Mouse (Mus musculus): ENCODE measurements at regions not wholly inside any gene's neighbourhood (a gene's known extent, or its start where the extent isn't known, plus 50 kb on each side); places are given as distances from the start of the nearest gene placed in this dataset.
A peak's percentile ranks its signal among the peaks of the same experiment; 100 is the strongest.

DNA sequence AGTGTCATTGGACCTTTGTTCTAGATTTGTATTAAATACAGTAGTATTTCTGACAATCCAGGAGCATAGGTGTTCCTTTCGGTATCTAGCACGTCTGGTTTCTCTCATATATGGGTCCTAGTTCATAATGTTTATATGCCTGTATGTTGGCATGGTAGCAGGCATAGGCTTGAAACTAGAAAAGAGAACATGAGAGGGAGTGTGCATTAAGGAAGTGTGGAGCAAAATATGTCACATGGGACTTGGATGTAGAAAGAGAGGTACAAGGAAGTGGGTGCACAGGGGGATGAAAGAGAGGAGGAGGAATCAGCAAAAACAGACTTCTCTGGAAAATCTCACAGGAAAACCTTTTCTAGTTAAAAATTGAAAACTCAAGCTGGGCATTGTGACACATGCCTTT lies 176.2 kb upstream of the Trpm3 start:
- no peak overlapping the region for H3K9ac ChIP-seq
- H3K27ac ChIP-seq, result no peak overlapping the region
- H3K27me3 ChIP-seq, result no peaks in the 10 kb centered on the region
- no peak for ATAC-seq (ENCODE audit: insufficient number of reproducible peaks, low FRiP score, low TSS enrichment, low read depth)
- H3K9me3 ChIP-seq, result no peaks in the 10 kb centered on the region
- no peak overlapping the region for H3K4me2 ChIP-seq
- no peaks in the 10 kb centered on the region for H3K36me3 ChIP-seq
- WGBS, result 90% methylated on average over 2 of the region's 2 CpGs
- no peak overlapping the region for H3K4me3 ChIP-seq
- no peaks in the 10 kb centered on the region for H3K4me1 ChIP-seq

DNA sequence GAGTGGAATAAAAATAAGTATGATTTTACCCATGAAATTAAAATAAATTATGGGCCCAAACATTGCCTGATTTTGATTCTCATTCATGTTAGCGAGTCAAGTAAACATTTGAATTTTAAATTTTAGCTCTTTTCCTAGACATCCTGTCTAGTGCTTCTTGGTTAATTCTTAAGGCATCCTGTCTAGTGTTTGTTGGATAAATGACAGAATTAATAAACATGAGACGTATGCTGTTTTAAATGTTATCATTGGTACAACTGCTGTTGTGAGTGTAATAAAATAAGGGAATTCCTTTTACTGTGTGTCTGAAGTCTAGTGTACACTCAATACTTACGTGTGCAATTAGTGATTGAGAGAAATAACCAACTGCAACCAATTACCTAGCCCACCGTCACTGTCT lies 149.0 kb upstream of the Trpm3 start:
- no peak for ATAC-seq (ENCODE audit: insufficient number of reproducible peaks, low FRiP score, low TSS enrichment, low read depth)

DNA sequence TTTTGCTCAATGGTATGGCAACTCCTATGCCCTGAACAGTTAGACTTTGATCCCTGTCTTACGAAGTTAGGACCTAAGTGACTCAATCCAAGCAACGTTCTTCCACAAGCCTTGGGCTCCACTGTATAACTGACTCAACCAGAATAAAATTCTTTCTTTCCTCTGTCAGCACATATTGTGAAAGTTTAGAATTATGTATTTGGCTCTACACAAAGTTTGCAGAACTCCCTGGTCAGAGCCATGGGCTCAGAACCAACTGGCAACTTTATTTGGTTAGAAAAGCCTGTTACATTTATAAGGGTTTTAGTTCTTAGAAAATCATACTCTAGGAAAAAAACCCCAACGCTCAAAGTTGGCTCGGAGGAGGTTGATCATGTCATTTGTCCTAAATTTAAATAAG lies 147.9 kb upstream of the Trpm3 start:
- ATAC-seq (ENCODE audit: insufficient number of reproducible peaks, low FRiP score, low TSS enrichment, low read depth), result peak; percentile 74; the same call in 1 of the 2 replicates
- Histone ChIP-seq H3K36me3 (no peaks in the 10 kb centered on the region), H3K9ac (no peak overlapping the region), H3K27me3 (no peaks in the 10 kb centered on the region), H3K4me2 (no peak overlapping the region), H3K4me1 (peaks cover 3% of the 10 kb centered on the region; the same call in 1 of the 2 replicates), H3K27ac (0 out of 2 replicates have a peak overlapping the region, but pooled peaks have one; percentile 3), H3K9me3 (no peaks in the 10 kb centered on the region), H3K4me3 (no peak overlapping the region)
- 55% methylated on average over 4 of the region's 4 CpGs for WGBS

More for the DNA sequence above, 149.0 kb upstream of the Trpm3 start:
- Histone ChIP-seq H3K27me3 (no peaks in the 10 kb centered on the region), H3K4me1 (peaks cover 3% of the 10 kb centered on the region; the same call in 1 of the 2 replicates), H3K27ac (no peak overlapping the region), H3K4me3 (no peak overlapping the region), H3K4me2 (no peak overlapping the region), H3K9me3 (no peaks in the 10 kb centered on the region), H3K36me3 (no peaks in the 10 kb centered on the region), H3K9ac (no peak overlapping the region)
- WGBS, result 72% methylated on average over 4 of the region's 4 CpGs

DNA sequence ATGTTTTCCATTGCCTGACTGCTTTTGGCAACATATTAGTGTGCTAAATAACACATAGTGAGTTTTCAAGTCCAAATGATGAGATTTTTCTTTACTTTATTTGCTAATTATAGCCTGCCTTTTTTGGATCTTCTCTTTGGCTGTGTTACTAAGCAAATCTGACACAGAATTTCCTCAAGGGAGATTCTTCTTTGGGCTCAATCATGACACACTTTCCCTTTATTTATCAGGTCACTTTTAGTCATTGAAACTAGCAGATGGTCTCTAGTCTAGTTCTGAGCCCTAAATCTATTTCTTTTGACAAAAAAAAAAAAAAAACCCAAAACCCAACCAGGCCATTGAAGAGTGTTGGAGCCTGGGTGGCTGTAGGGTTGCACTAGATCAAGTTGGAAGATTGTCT lies 147.4 kb upstream of the Trpm3 start:
- H3K9ac ChIP-seq, result no peak overlapping the region
- no peaks in the 10 kb centered on the region for H3K27me3 ChIP-seq
- H3K9me3 ChIP-seq, result no peaks in the 10 kb centered on the region
- no peak overlapping the region for H3K4me2 ChIP-seq
- peaks cover 3% of the 10 kb centered on the region; the same call in 1 of the 2 replicates for H3K4me1 ChIP-seq
- no peak for ATAC-seq (ENCODE audit: insufficient number of reproducible peaks, low FRiP score, low TSS enrichment, low read depth)
- H3K27ac ChIP-seq, result no peak overlapping the region
- H3K4me3 ChIP-seq, result no peak overlapping the region
- no peaks in the 10 kb centered on the region for H3K36me3 ChIP-seq

DNA sequence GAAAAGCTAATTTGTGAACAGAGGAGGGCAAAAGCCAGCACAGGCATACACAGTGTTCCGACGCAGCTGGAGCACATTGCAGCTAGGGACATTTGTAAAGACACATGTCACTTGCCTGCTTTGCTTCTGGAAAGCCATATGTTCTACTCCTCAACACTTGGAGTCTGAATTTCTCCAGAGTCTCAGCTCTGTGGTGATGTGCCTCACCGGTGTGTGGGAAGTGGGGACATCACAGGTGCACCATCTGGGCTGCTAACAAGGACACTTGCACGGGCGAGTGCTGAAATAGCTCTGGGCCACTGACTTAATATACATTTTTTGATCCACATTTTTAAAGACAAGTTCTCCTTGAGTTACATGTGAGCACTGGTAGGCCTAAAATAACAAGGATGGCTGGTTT lies 139.2 kb upstream of the Trpm3 start:
- no peaks in the 10 kb centered on the region for H3K9me3 ChIP-seq
- no peak overlapping the region for H3K4me3 ChIP-seq
- H3K9ac ChIP-seq, result no peak overlapping the region
- H3K36me3 ChIP-seq, result no peaks in the 10 kb centered on the region
- 62% methylated on average over 5 of the region's 5 CpGs for WGBS
- H3K27me3 ChIP-seq, result no peaks in the 10 kb centered on the region
- no peaks in the 10 kb centered on the region for H3K4me1 ChIP-seq
- ATAC-seq (ENCODE audit: insufficient number of reproducible peaks, low FRiP score, low TSS enrichment, low read depth), result no peak
- no peak overlapping the region for H3K4me2 ChIP-seq
- H3K27ac ChIP-seq, result no peak overlapping the region

DNA sequence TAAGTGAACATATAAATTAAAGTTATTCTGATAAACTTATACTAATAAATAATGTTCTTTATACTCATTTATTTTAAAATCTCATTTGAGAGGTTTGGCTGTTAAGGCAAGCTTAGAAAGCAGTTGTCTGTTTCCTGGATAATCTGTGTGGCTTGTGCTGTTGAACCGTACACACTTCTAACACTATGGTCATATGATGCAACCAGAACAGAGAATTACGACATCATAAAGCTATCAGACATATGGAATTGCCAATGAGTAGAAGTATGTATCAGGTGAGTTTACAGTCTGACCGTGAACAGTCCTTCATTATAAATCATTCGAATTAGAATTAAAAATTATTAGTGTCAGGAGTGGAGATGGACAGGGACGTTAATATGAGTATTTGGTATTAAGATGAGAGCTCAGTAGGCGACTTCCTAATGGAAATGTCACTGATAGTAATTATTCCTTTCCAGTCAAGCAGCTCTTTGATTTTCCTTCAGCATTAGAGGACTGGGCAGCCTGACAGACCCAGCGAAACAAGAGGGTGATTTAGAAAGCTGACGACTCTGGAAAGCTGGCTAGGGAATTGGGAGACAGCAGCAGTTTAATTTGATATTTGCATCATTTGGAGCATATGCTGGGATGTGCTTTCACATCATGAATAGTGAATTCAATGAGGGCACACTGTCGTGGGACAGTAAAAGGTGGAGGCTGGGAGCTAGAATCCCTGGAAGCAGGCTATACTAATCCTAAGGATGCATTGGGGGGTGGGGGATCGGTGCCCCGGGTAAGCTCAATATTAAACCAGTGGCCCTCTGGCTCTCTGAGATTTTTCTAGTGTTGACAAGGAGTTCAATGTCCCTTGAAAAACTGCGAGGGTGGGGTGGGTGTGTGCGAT lies 130.6 kb upstream of the Trpm3 start:
- no peak for ATAC-seq (ENCODE audit: insufficient number of reproducible peaks, low FRiP score, low TSS enrichment, low read depth)
- H3K4me1 ChIP-seq, result no peaks in the 10 kb centered on the region
- no peak overlapping the region for H3K4me3 ChIP-seq
- H3K27me3 ChIP-seq, result no peaks in the 10 kb centered on the region
- no peaks in the 10 kb centered on the region for H3K36me3 ChIP-seq
- no peak overlapping the region for H3K9ac ChIP-seq
- WGBS, result 81% methylated on average over 13 of the region's 13 CpGs
- H3K9me3 ChIP-seq, result no peaks in the 10 kb centered on the region
- H3K4me2 ChIP-seq, result no peak overlapping the region
- H3K27ac ChIP-seq, result no peak overlapping the region

DNA sequence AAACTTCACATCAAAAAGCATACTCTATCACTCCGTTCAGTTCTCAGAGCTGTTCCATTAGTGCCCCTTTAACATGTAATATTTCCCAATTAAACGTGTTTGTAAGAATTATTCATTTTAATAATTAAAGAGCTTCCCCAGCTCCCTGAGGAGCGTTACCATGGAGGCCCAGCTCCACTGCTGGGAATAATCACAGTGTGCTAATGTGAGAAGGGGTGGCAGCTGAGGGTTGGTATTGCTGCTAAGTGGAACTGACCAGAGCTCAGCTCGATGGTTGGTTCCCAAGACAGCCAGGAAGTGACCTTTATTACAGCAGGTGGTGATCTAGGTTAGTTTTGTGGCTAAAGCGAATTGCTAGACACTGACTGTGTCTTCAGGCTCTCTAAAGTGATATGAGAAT lies 128.6 kb upstream of the Trpm3 start:
- Histone ChIP-seq H3K27me3 (no peaks in the 10 kb centered on the region), H3K27ac (no peak overlapping the region), H3K4me1 (no peaks in the 10 kb centered on the region), H3K9ac (no peak overlapping the region), H3K36me3 (no peaks in the 10 kb centered on the region), H3K9me3 (no peaks in the 10 kb centered on the region), H3K4me3 (no peak overlapping the region), H3K4me2 (no peak overlapping the region)
- ATAC-seq (ENCODE audit: insufficient number of reproducible peaks, low FRiP score, low TSS enrichment, low read depth), result no peak
- WGBS, result 74% methylated on average over 5 of the region's 5 CpGs

DNA sequence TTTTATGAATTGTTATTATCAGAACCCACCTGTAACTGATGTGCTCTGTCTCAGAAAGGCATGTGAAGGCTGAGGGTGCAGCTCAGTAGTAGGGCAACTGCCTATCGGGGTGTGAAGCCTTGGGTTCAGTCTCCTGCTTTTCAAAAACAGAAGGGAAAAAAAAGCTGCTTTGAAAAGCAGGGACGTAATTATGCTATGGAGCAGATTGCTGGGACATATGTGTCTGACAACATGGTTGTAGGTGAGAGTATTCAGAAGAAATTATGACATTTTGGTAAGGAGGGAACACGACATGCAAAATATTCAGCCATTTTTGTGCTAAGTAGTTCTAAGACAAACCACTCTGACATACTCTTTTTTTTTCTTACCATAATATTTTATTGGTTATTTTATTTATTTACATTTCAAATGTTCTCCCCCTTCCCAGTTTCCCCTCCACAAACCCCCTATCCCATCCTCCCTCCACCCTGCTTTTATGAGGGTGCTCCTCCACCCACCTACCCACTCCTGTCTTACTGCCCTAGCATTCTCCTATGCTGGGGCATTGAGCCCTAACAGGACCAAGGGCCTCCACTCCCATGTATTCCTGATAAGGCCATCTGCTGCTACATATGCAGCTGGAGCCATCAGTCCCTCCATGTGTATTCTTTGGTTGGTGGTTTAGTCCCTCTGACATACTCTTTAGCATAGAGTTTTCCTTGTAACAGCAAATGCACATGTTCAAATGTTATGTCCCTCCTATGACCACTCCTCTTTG lies 122.8 kb upstream of the Trpm3 start:
- no peak overlapping the region for H3K27ac ChIP-seq
- no peak overlapping the region for H3K4me3 ChIP-seq
- no peaks in the 10 kb centered on the region for H3K9me3 ChIP-seq
- H3K4me2 ChIP-seq, result no peak overlapping the region
- no peaks in the 10 kb centered on the region for H3K4me1 ChIP-seq
- no peaks in the 10 kb centered on the region for H3K27me3 ChIP-seq
- ATAC-seq (ENCODE audit: insufficient number of reproducible peaks, low FRiP score, low TSS enrichment, low read depth), result no peak
- WGBS, result 86% methylated on average over 3 of the region's 3 CpGs
- H3K36me3 ChIP-seq, result no peaks in the 10 kb centered on the region
- no peak overlapping the region for H3K9ac ChIP-seq

DNA sequence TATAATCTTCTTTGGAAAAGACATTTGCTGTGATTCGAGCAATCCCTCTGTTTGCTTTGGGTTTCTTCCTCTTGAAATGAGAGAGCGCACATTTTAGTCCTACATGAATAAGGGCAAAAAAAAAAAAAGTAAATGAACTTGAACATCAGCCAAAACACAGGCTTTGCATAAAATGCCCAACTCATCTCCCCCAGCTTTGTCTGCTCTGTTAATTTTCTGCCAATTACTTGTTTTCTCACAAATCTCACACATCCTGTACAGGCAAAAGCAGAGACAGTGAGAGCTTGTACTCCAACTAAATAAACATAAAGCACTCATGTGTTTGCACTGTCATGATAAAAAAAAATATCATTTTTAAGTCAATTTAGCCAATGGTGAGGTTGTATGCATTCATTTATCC lies 121.4 kb upstream of the Trpm3 start:
- no peak overlapping the region for H3K4me2 ChIP-seq
- no peaks in the 10 kb centered on the region for H3K4me1 ChIP-seq
- no peak overlapping the region for H3K9ac ChIP-seq
- 87% methylated on average over 2 of the region's 2 CpGs for WGBS
- no peak overlapping the region for H3K27ac ChIP-seq
- no peaks in the 10 kb centered on the region for H3K36me3 ChIP-seq
- H3K9me3 ChIP-seq, result no peaks in the 10 kb centered on the region
- H3K27me3 ChIP-seq, result no peaks in the 10 kb centered on the region
- H3K4me3 ChIP-seq, result no peak overlapping the region
- ATAC-seq (ENCODE audit: insufficient number of reproducible peaks, low FRiP score, low TSS enrichment, low read depth), result no peak

DNA sequence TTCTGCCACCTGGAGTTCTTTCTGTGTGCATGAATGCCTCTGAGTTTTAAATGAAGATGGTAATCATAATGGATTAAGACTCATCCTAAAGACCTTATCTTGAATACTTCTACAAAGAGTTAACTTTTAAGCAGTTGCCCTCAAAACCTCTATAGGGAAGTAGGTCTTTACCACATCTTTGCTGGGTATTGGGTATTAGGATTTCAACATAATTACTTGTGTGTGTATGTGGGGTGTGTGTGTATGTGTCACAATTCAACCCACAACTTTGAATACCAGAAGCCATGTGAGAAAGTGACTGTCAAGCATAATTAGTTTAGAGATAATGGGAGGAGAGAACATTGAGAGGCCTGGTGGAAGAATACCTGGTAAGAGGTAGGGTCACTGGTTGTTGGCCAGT lies 111.3 kb upstream of the Trpm3 start:
- Histone ChIP-seq H3K27me3 (no peaks in the 10 kb centered on the region), H3K4me3 (no peak overlapping the region), H3K9ac (no peak overlapping the region), H3K36me3 (no peaks in the 10 kb centered on the region), H3K27ac (no peak overlapping the region), H3K9me3 (no peaks in the 10 kb centered on the region), H3K4me1 (no peaks in the 10 kb centered on the region), H3K4me2 (no peak overlapping the region)
- no peak for ATAC-seq (ENCODE audit: insufficient number of reproducible peaks, low FRiP score, low TSS enrichment, low read depth)

DNA sequence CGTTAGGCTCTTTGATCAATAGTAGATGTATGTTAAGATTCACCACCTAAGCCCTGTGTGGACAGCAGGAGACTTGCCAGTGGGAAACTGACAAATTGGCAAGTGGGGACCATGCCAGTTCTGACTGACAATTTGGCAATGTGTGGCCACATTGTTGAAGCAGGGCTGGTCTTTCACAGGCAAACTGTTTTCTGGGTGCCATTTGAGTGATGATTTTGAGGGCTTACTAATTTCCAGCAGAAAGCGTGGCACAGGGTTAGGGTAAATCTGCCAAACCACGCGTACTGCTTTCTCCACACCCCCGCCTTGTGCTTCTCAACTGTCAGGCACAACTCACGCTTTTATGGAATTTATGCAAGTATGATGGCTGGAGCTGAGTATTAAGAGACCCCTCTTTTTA lies 91.2 kb upstream of the Trpm3 start:
- no peaks in the 10 kb centered on the region for H3K9me3 ChIP-seq
- 73% methylated on average over 6 of the region's 6 CpGs for WGBS
- ATAC-seq (ENCODE audit: insufficient number of reproducible peaks, low FRiP score, low TSS enrichment, low read depth), result no peak
- H3K27me3 ChIP-seq, result no peaks in the 10 kb centered on the region
- no peaks in the 10 kb centered on the region for H3K36me3 ChIP-seq
- no peak overlapping the region for H3K9ac ChIP-seq
- no peak overlapping the region for H3K27ac ChIP-seq
- no peak overlapping the region for H3K4me2 ChIP-seq
- H3K4me3 ChIP-seq, result no peak overlapping the region
- H3K4me1 ChIP-seq, result no peaks in the 10 kb centered on the region

DNA sequence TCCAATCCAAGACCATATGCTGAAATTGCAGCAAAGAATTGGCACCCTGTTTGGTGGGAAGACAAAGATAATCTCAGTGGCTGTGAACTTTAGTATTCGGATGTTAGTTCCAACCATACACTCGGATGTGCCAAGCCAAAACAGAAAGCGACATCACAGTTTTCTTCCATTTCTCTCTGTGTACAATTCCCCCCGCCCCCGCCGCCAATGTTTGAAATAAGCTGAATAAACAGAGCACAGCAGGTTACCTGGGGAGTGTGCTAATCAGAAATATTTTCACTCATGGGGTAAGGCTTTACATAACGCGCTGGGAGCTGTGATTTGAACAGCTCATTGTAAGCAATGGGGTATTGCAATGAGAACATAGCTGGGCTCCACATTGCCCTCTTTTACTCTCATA lies 72.5 kb upstream of the Trpm3 start:
- H3K9ac ChIP-seq, result no peak overlapping the region
- no peak for ATAC-seq (ENCODE audit: insufficient number of reproducible peaks, low FRiP score, low TSS enrichment, low read depth)
- no peak overlapping the region for H3K4me2 ChIP-seq
- H3K4me1 ChIP-seq, result no peaks in the 10 kb centered on the region
- no peak overlapping the region for H3K27ac ChIP-seq
- H3K9me3 ChIP-seq, result no peaks in the 10 kb centered on the region
- H3K27me3 ChIP-seq, result no peaks in the 10 kb centered on the region
- H3K36me3 ChIP-seq, result no peaks in the 10 kb centered on the region
- H3K4me3 ChIP-seq, result no peak overlapping the region
- 86% methylated on average over 8 of the region's 8 CpGs for WGBS
